Mouse (Mus musculus): ENCODE results near the gene Rln3. TPM values are rescaled to one million over a fixed set of nuclear protein-coding genes. Genes with fewer than 3 reads are reported as not detected.
"Not testable (repeated sequence)": the region's sequence is repeated elsewhere in the genome, so short reads cannot be mapped to it uniquely, and the experiment has no call there.

Rln3 gene
- polyA plus RNA-seq, 1 experiment from 2014 or later, result 0.51 TPM

GRCm38 (mm10) chr8:84011705-84012498 is 32.9 kb downstream of the Rln3 start, which contains the start of gene 2210011C24Rik:
2210011C24Rik (minus strand) TSS chr8:84012171.
- WGBS, result 1% methylated on average over 45 of the region's 45 CpGs
- H3K4me2 ChIP-seq, result peak within 1 kb of the TSS; percentile 99
- H3K9me3 ChIP-seq, result no peaks in the 10 kb centered on the region
- no peaks in the 10 kb centered on the region for H3K36me3 ChIP-seq
- no peak within 1 kb of the TSS for H3K27ac ChIP-seq (replicated peaks)
- peak within 1 kb of the TSS; percentile 48 for H3K4me3 ChIP-seq
- peaks cover 34% of the 10 kb centered on the region for H3K27me3 ChIP-seq
- ATAC-seq (ENCODE audit: low FRiP score, low read depth), result no peak
- H3K4me1 ChIP-seq (replicated peaks), result peaks cover 28% of the 10 kb centered on the region
- H3K9ac ChIP-seq, result peak within 1 kb of the TSS; percentile 58

GRCm38 (mm10) chr8:84010625-84011611 is 33.9 kb downstream of the Rln3 start:
- peak; percentile 61 for ATAC-seq (ENCODE audit: low FRiP score, low read depth)
- Histone ChIP-seq H3K4me2 (peak overlapping the region; percentile 99), H3K4me1 (replicated peaks) (peaks cover 28% of the 10 kb centered on the region), H3K4me3 (peak overlapping the region; percentile 48), H3K9ac (peak overlapping the region; percentile 58), H3K9me3 (no peaks in the 10 kb centered on the region), H3K27me3 (peaks cover 34% of the 10 kb centered on the region), H3K27ac (replicated peaks) (no peak overlapping the region), H3K36me3 (no peaks in the 10 kb centered on the region)
- whole genome bisulfite sequencing, result 2% methylated on average over 81 of the region's 83 CpGs

GRCm38 (mm10) chr8:84009876-84010275 is 34.9 kb downstream of the Rln3 start:
- peak overlapping the region; percentile 29; the same call in 1 of the 2 replicates for H3K4me2 ChIP-seq
- peak; percentile 33; the same call in 1 of the 2 replicates for ATAC-seq (ENCODE audit: low FRiP score, low read depth)
- under 1% methylated on average over 11 of the region's 11 CpGs for WGBS

GRCm38 (mm10) chr8:84008362-84008761 is 36.4 kb downstream of the Rln3 start:
- Histone ChIP-seq H3K9me3 (no peaks in the 10 kb centered on the region), H3K4me3 (no peak overlapping the region), H3K36me3 (no peaks in the 10 kb centered on the region), H3K4me2 (no peak overlapping the region), H3K27me3 (peaks cover 28% of the 10 kb centered on the region), H3K27ac (replicated peaks) (no peak overlapping the region), H3K9ac (no peak overlapping the region), H3K4me1 (replicated peaks) (peaks cover 43% of the 10 kb centered on the region)
- no peak for ATAC-seq (ENCODE audit: low FRiP score, low read depth)
- 28% methylated on average over 7 of the region's 7 CpGs for WGBS

More at GRCm38 (mm10) chr8:84009876-84010275, 34.9 kb downstream of the Rln3 start:
- Histone ChIP-seq H3K9ac (no peak overlapping the region), H3K4me3 (0 out of 2 replicates have a peak overlapping the region, but pooled peaks have one; percentile 9), H3K27ac (replicated peaks) (no peak overlapping the region), H3K4me1 (replicated peaks) (peaks cover 34% of the 10 kb centered on the region), H3K27me3 (peaks cover 34% of the 10 kb centered on the region), H3K9me3 (no peaks in the 10 kb centered on the region), H3K36me3 (no peaks in the 10 kb centered on the region)

GRCm38 (mm10) chr8:84005502-84005901 is 39.3 kb downstream of the Rln3 start:
- H3K27ac ChIP-seq (replicated peaks); H3K4me3 ChIP-seq; ATAC-seq (ENCODE audit: low FRiP score, low read depth); H3K9ac ChIP-seq; H3K9me3 ChIP-seq; H3K36me3 ChIP-seq: not testable (repeated sequence)
- Histone ChIP-seq H3K4me1 (replicated peaks) (peaks cover 28% of the 10 kb centered on the region), H3K4me2 (peak overlapping the region; percentile 94; the same call in 1 of the 2 replicates), H3K27me3 (peaks cover 21% of the 10 kb centered on the region)
- 95% methylated on average over 7 of the region's 7 CpGs for WGBS

- Histone ChIP-seq H3K9ac (peak overlapping the region; percentile 68), H3K27me3 (peaks cover 17% of the 10 kb centered on the region), H3K36me3 (no peaks in the 10 kb centered on the region), H3K4me1 (replicated peaks) (peaks cover 23% of the 10 kb centered on the region), H3K27ac (replicated peaks) (peak overlapping the region; percentile 77), H3K4me3 (peak overlapping the region; percentile 51), H3K4me2 (peak overlapping the region; percentile 94), H3K9me3 (no peaks in the 10 kb centered on the region)
- WGBS, result 1% methylated on average over 30 of the region's 30 CpGs
- peak; percentile 86 for ATAC-seq (ENCODE audit: low FRiP score, low read depth)
Observed at GRCm38 (mm10) chr8:84004533-84005201, 40.1 kb downstream of the Rln3 start.

GRCm38 (mm10) chr8:84003612-84004246 is 41.1 kb downstream of the Rln3 start:
- Histone ChIP-seq H3K27ac (replicated peaks) (no peak overlapping the region), H3K27me3 (peaks cover 17% of the 10 kb centered on the region), H3K4me2 (peak overlapping the region; percentile 94), H3K36me3 (no peaks in the 10 kb centered on the region), H3K9me3 (no peaks in the 10 kb centered on the region), H3K4me1 (replicated peaks) (peaks cover 33% of the 10 kb centered on the region), H3K9ac (peak overlapping the region; percentile 68; the same call in 1 of the 2 replicates), H3K4me3 (peak overlapping the region; percentile 51)
- WGBS, result 74% methylated on average over 6 of the region's 6 CpGs
- no peak for ATAC-seq (ENCODE audit: low FRiP score, low read depth)

- no peak overlapping the region for H3K27ac ChIP-seq (replicated peaks)
- no peaks in the 10 kb centered on the region for H3K36me3 ChIP-seq
- H3K27me3 ChIP-seq, result peaks cover 17% of the 10 kb centered on the region
- peaks cover 37% of the 10 kb centered on the region for H3K4me1 ChIP-seq (replicated peaks)
- H3K9ac ChIP-seq, result no peak overlapping the region
- 60% methylated on average over 12 of the region's 12 CpGs for WGBS
- ATAC-seq (ENCODE audit: low FRiP score, low read depth), result no peak
- H3K4me3 ChIP-seq, result no peak overlapping the region
- H3K9me3 ChIP-seq, result no peaks in the 10 kb centered on the region
- H3K4me2 ChIP-seq, result no peak overlapping the region
Observed at GRCm38 (mm10) chr8:84002957-84003611, 41.7 kb downstream of the Rln3 start.

- H3K36me3 ChIP-seq, result no peaks in the 10 kb centered on the region
- H3K9ac ChIP-seq, result no peak within 1 kb of the TSS
- H3K4me1 ChIP-seq (replicated peaks), result peaks cover 40% of the 10 kb centered on the region
- H3K27me3 ChIP-seq, result peaks cover 17% of the 10 kb centered on the region
- no peak for ATAC-seq (ENCODE audit: low FRiP score, low read depth)
- no peaks in the 10 kb centered on the region for H3K9me3 ChIP-seq
- peak within 1 kb of the TSS; percentile 11 for H3K4me2 ChIP-seq
- no peak within 1 kb of the TSS for H3K4me3 ChIP-seq
- WGBS, result 23% methylated on average over 61 of the region's 61 CpGs
- no peak within 1 kb of the TSS for H3K27ac ChIP-seq (replicated peaks)
Observed at GRCm38 (mm10) chr8:84001281-84002000, 43.4 kb downstream of the Rln3 start, which contains the start of gene 1700067K01Rik. 1700067K01Rik (plus strand) TSS chr8:84001502.

GRCm38 (mm10) chr8:83999825-84000224 is 45.0 kb downstream of the Rln3 start:
- Histone ChIP-seq H3K4me2 (peak overlapping the region; percentile 92; the same call in 1 of the 2 replicates), H3K4me3 (0 out of 2 replicates have a peak overlapping the region, but pooled peaks have one; percentile 79), H3K4me1 (replicated peaks) (peaks cover 40% of the 10 kb centered on the region), H3K9ac (no peak overlapping the region), H3K27me3 (peaks cover 17% of the 10 kb centered on the region), H3K27ac (replicated peaks) (no peak overlapping the region), H3K9me3 (no peaks in the 10 kb centered on the region), H3K36me3 (peaks cover 3% of the 10 kb centered on the region; the same call in 1 of the 2 replicates)
- 93% methylated on average over 2 of the region's 2 CpGs for WGBS
- no peak for ATAC-seq (ENCODE audit: low FRiP score, low read depth)
